Mouse (Mus musculus): ENCODE data around the gene Tenm4.

DNA sequence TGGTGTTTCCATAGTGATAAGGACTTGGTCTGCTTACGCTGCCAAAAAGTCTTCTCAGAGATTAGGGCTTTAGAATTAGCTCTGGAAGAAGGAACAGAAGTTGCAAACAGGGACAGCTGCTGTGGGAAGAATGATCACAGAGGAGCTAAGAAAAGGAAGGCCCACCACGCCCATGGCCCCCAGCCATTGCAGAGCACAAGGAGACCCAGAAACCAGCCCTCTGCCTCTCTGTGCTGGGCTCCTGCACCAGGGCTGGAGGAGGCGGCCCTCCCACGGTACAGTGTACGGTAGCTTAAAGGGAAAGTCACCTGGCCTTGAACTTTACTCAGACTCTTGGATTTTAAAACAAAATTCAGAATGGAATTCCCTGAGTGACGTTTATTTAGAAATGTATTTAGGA, 597.7 kb downstream of the Tenm4 start:
- TF ChIP-seq POLR2A (IDR thresholded peaks at IDR 0.05; ENCODE audit: extremely low read depth, insufficient read depth, low read length) (no peak), CTCF (IDR thresholded peaks at IDR 0.05; ENCODE audit: low read depth, low read length) (no peak)

Measured in liver, adult 2 months (tissue).